Mouse (Mus musculus): ENCODE data around the gene Nrg4.

GRCm38 (mm10) chr9:55348664-55349063, 22.0 kb upstream of the Nrg4 start:
- TF ChIP-seq CTCF (IDR thresholded peaks at IDR 0.05; ENCODE audit: borderline replicate concordance, insufficient read depth, low read depth, low read length) (no peak), POLR2A (IDR thresholded peaks at IDR 0.05; ENCODE audit: borderline replicate concordance, insufficient read depth, low read length) (no peak)
